Mouse (Mus musculus) forebrain, postnatal 0 days (tissue): Measurements from ENCODE around the gene Gm20458. TPM values are rescaled to one million over a fixed set of nuclear protein-coding genes. Genes with fewer than 3 reads are reported as not detected.

Source experiments
- ATAC-seq: fragments of 200-750 bp; cut with Nextera tagmentation; 2 replicates; pipeline ENCODE4 v1.8.0; 2017; ENCODE audit warnings: mild to moderate bottlenecking, moderate library complexity
- DNase-seq: peaks from one replicate; pipeline ENCODE4 v3.0.0-alpha.2; 2015
- H3K27ac ChIP-seq: fragments of 300-500 bp; sonication (generic); 2 replicates; pipeline ENCODE4 v1.5.1; 2014; ENCODE audit warnings: low read depth, mild to moderate bottlenecking, antibody characterized with exemption, low read length, moderate library complexity, mixed read lengths
- H3K27me3 ChIP-seq: fragments of 300-500 bp; sonication (generic); 2 replicates; pipeline ENCODE4 v1.6.1; 2014; ENCODE audit warnings: mild to moderate bottlenecking, low read length, mixed read lengths; ENCODE audit not compliant: insufficient read depth
- H3K36me3 ChIP-seq: fragments of 300-500 bp; sonication (generic); 2 replicates; pipeline ENCODE4 v1.6.1; 2014; ENCODE audit warnings: mild to moderate bottlenecking, moderate library complexity; ENCODE audit not compliant: insufficient read depth
- H3K4me1 ChIP-seq: fragments of 300-500 bp; sonication (generic); 2 replicates; pipeline ENCODE4 v1.6.1; 2014; ENCODE audit warnings: antibody characterized with exemption; ENCODE audit not compliant: insufficient read depth
- H3K4me2 ChIP-seq: fragments of 300-500 bp; sonication (generic); 2 replicates; pipeline ENCODE4 v1.6.1; 2014; ENCODE audit warnings: low read depth, mild to moderate bottlenecking, moderate library complexity
- H3K4me3 ChIP-seq: fragments of 300-500 bp; sonication (generic); 2 replicates; pipeline ENCODE4 v1.5.1; 2014; ENCODE audit warnings: low read depth, low read length, mixed read lengths
- H3K9ac ChIP-seq: fragments of 300-500 bp; sonication (generic); 2 replicates; pipeline ENCODE4 v1.6.1; 2014; ENCODE audit warnings: mild to moderate bottlenecking
- H3K9me3 ChIP-seq: fragments of 300-500 bp; sonication (generic); 2 replicates; pipeline ENCODE4 v1.6.1; 2016; ENCODE audit warnings: low read length
- CTCF ChIP-seq: sonication (generic); IDR thresholded peaks from 2 replicates; pipeline ENCODE4 v1.5.1; 2016; ENCODE audit warnings: antibody characterized with exemption, control low read depth, low read depth
- WGBS: fragments of 180-500 bp; shearing (Covaris S2); extraction: QIAGEN DNeasy Blood & Tissue Kit; methylation state at CpG from one replicate; pipeline ENCODE4 v1.1.7; 2014; 5-methylcytosine and 5-hydroxymethylcytosine counted together
- polyA plus RNA-seq: library from polyadenylated mRNA; unstranded; fragments of >200 nt; fragmentation: Nextera tagmentation; extraction: Ambion mirVana; gene quantifications from 2 replicates; pipeline ENCODE4 v1.2.1, GENCODE M21; 2015
- total RNA-seq: library from RNA; depleted of rRNA; stranded (reverse); fragments of >200 nt; gene quantifications from 2 replicates; pipeline ENCODE4 v1.2.3, GENCODE M21; 2014

Gm20458 gene
- total and polyA plus RNA-seq, 2 experiments from 2014 or later = 10.5 to 10.7 TPM

DNA sequence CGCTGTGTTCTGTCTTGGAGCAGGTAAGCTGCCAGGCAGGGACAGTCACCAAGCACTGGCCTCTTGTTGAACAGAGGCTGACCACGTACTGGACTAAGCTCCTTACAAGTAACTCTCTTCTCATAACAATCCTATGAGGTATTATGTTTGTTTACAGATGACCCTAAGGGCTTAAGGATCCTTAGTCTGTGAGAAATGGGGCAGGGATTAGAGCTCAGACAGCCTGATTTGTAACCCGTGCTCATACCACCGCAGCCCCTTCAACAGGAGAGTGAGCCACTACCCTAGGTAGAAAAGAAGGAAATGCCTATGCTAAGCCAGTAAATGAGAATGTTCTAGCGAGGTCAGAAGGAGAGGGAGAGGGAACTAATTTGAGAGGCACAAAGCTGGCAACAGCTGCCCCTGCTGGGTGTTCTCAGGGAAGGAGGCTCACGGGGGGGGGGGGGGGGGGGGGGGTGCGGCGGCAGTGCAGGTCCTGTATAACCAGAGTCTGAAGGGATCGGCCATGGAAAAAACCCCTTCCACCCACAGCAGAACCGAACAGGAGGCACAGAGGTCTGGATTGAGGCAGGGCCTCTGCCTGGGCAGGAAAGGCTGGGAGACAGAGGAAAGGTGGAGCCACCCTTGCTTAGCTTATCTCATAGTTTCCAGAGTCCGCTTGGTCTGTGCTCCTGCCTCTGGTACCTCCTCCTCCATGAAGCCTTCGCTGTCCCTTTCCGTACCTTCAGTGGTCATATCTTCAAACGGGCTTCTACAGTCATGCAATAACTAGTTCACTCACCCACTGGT lies 51.5 kb downstream of the Gm20458 start:
- Histone ChIP-seq H3K4me2 (no peak overlapping the region), H3K36me3 (no peaks in the 10 kb centered on the region), H3K9me3 (no peaks in the 10 kb centered on the region), H3K9ac (no peak overlapping the region), H3K27me3 (no peaks in the 10 kb centered on the region), H3K27ac (no peak overlapping the region), H3K4me1 (no peaks in the 10 kb centered on the region), H3K4me3 (no peak overlapping the region)
- DNase-seq = no peak
- TF ChIP-seq CTCF = no peak
- WGBS = 64% methylated on average over 11 of the region's 14 CpGs
- ATAC-seq = no peak

DNA sequence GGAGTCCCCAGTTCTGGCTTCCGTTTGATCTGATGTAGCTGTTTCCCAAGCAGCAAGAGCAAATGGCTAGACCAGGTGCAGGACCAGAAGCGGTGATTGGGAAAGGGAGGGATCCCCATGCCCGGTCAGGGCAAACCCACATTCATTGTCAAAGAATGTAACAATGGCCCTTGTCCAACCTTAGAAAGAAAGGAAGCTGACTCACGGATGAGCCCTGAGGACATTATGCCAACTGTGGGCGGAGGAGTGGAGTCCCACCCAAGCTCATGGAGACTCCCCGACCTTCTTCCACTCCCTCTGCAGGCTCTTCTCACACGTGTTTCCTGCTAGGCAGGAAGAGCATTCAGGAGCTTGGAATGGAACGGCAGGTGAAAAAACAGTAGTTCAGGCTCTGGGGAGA lies 52.6 kb downstream of the Gm20458 start:
- ATAC-seq (no peak), DNase-seq (no peak)
- Histone ChIP-seq H3K27ac (no peak overlapping the region), H3K4me2 (no peak overlapping the region), H3K9me3 (no peaks in the 10 kb centered on the region), H3K4me3 (no peak overlapping the region), H3K36me3 (no peaks in the 10 kb centered on the region), H3K27me3 (no peaks in the 10 kb centered on the region), H3K9ac (no peak overlapping the region), H3K4me1 (no peaks in the 10 kb centered on the region)
- WGBS = 75% methylated on average over 8 of the region's 8 CpGs
- TF ChIP-seq CTCF = no peak

GRCm38 (mm10) chr2:164514916-164515315 lies 54.1 kb downstream of the Gm20458 start:
- H3K9ac ChIP-seq = no peak overlapping the region
- H3K27me3 ChIP-seq = no peaks in the 10 kb centered on the region
- H3K4me1 ChIP-seq = no peaks in the 10 kb centered on the region
- H3K4me2 ChIP-seq = no peak overlapping the region
- DNase-seq = no peak
- no peak for TF ChIP-seq CTCF
- H3K27ac ChIP-seq = no peak overlapping the region
- H3K9me3 ChIP-seq = no peaks in the 10 kb centered on the region
- no peak overlapping the region for H3K4me3 ChIP-seq
- no peaks in the 10 kb centered on the region for H3K36me3 ChIP-seq
- WGBS = 87% methylated on average over 3 of the region's 3 CpGs
- ATAC-seq = no peak

GRCm38 (mm10) chr2:164515897-164516296 lies 55.1 kb downstream of the Gm20458 start:
- no peak overlapping the region for H3K4me2 ChIP-seq
- no peaks in the 10 kb centered on the region for H3K9me3 ChIP-seq
- H3K4me1 ChIP-seq = no peaks in the 10 kb centered on the region
- no peak overlapping the region for H3K27ac ChIP-seq
- H3K9ac ChIP-seq = no peak overlapping the region
- no peaks in the 10 kb centered on the region for H3K36me3 ChIP-seq
- TF ChIP-seq CTCF = no peak
- no peak overlapping the region for H3K4me3 ChIP-seq
- no peaks in the 10 kb centered on the region for H3K27me3 ChIP-seq
- no peak for ATAC-seq
- 83% methylated on average over 9 of the region's 9 CpGs for WGBS
- no peak for DNase-seq

GRCm38 (mm10) chr2:164516592-164516991 lies 55.8 kb downstream of the Gm20458 start:
- H3K27me3 ChIP-seq = no peaks in the 10 kb centered on the region
- H3K4me2 ChIP-seq = no peak overlapping the region
- H3K27ac ChIP-seq = no peak overlapping the region
- 85% methylated on average over 11 of the region's 11 CpGs for WGBS
- H3K36me3 ChIP-seq = no peaks in the 10 kb centered on the region
- H3K9me3 ChIP-seq = no peaks in the 10 kb centered on the region
- no peak for TF ChIP-seq CTCF
- H3K9ac ChIP-seq = no peak overlapping the region
- no peaks in the 10 kb centered on the region for H3K4me1 ChIP-seq
- ATAC-seq = no peak
- H3K4me3 ChIP-seq = no peak overlapping the region
- no peak for DNase-seq

DNA sequence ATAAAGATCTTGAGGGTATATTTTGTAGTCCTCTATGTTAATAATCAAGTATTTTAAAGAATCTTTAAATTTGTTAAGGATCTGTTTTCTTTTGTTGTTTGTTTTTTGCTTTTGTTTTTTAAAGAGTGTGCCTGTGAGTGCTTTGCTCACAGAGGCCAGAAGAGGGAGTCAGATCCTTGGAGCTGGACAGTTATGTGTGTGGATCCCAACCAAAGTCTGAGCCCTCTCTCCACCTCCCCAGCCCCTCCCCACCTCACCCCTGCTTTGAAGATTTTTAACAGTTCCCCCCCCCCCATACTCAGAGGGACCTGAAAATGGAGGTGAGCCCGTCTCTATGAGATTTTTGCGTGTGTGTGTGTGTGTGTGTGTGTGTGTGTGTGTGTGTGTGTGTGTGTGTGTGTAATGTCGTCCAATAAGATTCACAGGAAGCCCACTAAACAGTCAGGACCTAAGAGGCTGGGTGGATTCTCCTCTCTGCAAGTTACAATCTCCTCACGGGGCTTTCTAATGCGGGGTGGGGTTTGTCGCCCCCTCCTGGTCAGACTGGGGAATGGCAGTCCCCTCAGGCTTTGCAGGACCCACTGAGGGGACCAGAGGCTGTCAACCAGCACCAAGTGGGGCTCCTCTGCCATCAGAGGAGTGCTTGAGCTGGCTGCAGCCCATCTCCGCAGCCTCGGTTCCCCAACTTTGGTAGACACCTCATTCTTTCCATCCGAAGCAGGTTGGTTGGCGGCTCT lies 56.9 kb downstream of the Gm20458 start:
- ATAC-seq = no peak
- Histone ChIP-seq H3K36me3 (no peaks in the 10 kb centered on the region), H3K27ac (no peak overlapping the region), H3K4me3 (no peak overlapping the region), H3K4me1 (no peaks in the 10 kb centered on the region), H3K4me2 (no peak overlapping the region), H3K9ac (no peak overlapping the region), H3K9me3 (no peaks in the 10 kb centered on the region), H3K27me3 (no peaks in the 10 kb centered on the region)
- peak; percentile 21 for DNase-seq
- peak; percentile 61 for TF ChIP-seq CTCF
- WGBS = 30% methylated on average over 10 of the region's 10 CpGs
